Mouse (Mus musculus) kidney, postnatal 4 days (tissue): Measurements from ENCODE around the gene Etv5.
A peak's percentile ranks its signal among the peaks of the same experiment; 100 is the strongest.

Experiments used
- DNase-seq, 2 experiments: peaks; one replicate each; pipeline ENCODE4 v3.0.0; 2021; ENCODE audit warnings: mixed read lengths in 2 of 2

Gene Etv5

GRCm38 (mm10) chr16:22439499-22440177 lies at the start of gene Etv5:
Gene Etv5, minus strand, starts transcription at chr16:22439719.
- DNase-seq, result peak; percentile 98 to 99

GRCm38 (mm10) chr16:22483900-22484299 lies 44.4 kb upstream of the Etv5 start:
- no peak for DNase-seq

- DNase-seq, result no peak
Measured at GRCm38 (mm10) chr16:22479322-22479721, 39.8 kb upstream of the Etv5 start.

GRCm38 (mm10) chr16:22471728-22472127 lies 32.2 kb upstream of the Etv5 start:
- DNase-seq, result peak; percentile 38 to 63

DNA sequence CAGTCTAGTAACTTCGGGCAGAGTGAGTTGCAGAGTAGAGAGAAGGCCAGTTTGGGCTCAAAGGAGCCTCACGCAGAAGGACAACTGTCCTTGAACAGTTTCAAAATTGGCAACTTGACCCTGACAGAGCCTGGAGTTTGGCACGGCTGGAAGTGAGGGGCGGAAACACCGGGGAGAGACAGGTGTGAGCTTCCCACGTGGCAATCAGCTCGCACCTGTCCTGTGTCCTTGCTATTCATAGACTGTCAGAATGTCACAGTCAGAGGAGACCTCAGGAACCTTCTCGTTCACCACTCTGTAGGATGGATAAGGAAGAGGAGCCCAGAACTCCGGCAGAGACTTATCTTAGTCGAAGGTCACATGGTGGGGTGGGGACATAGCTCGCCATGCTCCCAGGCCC lies 29.9 kb upstream of the Etv5 start:
- no peak for DNase-seq

- no peak for DNase-seq
Measured at GRCm38 (mm10) chr16:22467111-22467510, 27.6 kb upstream of the Etv5 start.

DNA sequence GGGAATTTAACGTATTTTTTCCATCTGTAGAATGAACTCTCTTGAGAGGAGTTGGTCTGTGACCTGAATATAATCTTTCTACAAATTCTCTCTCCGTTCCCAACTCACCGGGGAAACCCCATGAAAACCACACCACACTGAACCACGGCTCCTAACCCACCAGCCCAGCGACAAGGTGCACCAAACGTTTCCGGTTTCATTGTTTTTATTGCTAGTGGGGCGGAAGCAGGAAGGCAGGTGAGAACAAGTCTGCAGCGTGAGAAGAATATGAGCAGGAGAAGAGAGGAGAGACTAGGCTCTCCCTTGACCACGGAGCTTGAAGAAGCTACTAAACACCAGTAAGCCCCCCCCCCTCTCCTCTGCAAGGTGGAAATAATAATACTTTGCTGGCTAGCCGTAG lies 26.9 kb upstream of the Etv5 start:
- DNase-seq, result no peak

GRCm38 (mm10) chr16:22462220-22462619 lies 22.7 kb upstream of the Etv5 start:
- no peak for DNase-seq

DNA sequence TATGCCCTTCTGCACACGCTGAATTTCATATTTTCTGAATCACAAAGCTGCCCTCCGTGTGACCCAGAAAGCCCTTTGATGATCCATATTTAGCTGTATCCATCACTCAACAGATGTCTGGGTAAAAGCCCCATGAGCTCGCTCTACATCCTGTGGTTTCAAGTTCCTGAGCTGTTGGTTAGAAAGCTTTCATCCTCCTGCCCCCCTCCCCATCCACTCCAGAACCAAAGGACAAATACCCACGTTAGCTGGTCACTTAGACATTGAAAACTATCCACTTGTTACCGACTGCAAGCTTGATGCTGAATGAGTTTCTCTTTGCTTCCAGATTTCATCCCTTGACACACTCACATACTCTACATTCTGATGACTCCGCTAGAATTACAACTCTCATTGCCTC lies 22.2 kb upstream of the Etv5 start:
- DNase-seq, result no peak

- DNase-seq, result no peak
Measured at GRCm38 (mm10) chr16:22460960-22461359, 21.4 kb upstream of the Etv5 start.

DNA sequence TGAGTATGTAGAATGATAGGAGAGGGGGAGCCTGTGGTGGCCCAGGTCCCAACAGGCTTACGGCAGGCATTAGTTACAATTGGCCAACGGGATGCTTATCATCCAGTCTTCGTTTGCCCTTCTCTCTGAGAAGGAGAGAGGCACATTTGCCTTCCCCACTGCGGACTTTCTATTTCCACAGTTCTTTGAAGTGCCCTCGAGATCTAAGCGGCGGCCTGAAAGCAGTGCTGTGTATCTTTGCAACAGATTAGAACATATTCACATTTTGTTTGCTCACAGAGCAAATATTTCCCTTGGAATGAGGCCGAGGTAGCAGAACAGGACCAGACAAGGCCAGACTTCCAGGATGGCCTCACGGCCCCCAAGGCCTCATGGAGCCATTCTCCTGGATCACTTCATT lies 12.6 kb upstream of the Etv5 start:
- no peak for DNase-seq

GRCm38 (mm10) chr16:22448093-22448492 lies 8.6 kb upstream of the Etv5 start:
- no peak for DNase-seq

GRCm38 (mm10) chr16:22444786-22445185 lies 5.3 kb upstream of the Etv5 start:
- no peak for DNase-seq

- no peak for DNase-seq
Measured at GRCm38 (mm10) chr16:22442202-22442601, 2.7 kb upstream of the Etv5 start.

DNA sequence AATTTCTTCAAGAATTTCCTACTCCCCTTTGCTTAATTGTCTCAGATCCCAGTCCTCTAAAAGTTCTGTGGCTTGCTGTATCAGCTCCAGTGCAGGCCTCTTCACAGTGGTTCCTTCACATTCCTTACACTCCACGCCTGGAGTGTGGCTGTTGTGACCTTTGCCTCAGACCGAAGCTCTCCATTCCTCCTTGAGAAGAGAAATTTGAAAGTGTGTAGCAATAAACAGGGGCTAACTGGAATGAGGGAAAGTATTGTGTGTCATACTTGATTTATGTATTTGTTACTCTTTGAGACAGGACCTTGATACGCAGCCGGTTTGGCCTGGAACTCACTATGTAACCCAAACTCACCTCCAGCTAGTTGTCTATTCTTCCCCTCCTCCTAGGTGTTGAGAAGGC lies 1.8 kb upstream of the Etv5 start:
- DNase-seq, result peak in 1 of 2 experiments; percentile 29

DNA sequence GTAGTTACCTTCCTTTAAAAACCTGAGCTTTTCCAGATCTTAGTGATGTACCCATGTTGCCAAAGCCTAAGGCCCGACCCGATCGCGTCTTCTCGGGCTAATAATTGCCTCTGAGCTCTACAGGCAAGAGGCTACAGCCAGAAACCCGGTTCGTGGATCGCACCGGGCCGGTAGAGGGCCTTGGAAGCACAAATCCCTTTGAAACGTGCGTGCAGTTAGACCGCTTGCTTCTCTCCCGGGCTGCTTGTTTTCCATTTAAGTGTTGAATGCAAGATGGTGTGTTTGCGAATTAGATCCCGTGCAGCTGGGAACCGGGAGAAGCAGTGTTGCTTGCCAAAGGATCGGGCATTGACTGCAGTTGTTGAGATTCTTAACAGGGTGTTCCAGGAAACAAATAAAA lies 750 bp upstream of the Etv5 start:
- peak; percentile 66 to 81 for DNase-seq

DNA sequence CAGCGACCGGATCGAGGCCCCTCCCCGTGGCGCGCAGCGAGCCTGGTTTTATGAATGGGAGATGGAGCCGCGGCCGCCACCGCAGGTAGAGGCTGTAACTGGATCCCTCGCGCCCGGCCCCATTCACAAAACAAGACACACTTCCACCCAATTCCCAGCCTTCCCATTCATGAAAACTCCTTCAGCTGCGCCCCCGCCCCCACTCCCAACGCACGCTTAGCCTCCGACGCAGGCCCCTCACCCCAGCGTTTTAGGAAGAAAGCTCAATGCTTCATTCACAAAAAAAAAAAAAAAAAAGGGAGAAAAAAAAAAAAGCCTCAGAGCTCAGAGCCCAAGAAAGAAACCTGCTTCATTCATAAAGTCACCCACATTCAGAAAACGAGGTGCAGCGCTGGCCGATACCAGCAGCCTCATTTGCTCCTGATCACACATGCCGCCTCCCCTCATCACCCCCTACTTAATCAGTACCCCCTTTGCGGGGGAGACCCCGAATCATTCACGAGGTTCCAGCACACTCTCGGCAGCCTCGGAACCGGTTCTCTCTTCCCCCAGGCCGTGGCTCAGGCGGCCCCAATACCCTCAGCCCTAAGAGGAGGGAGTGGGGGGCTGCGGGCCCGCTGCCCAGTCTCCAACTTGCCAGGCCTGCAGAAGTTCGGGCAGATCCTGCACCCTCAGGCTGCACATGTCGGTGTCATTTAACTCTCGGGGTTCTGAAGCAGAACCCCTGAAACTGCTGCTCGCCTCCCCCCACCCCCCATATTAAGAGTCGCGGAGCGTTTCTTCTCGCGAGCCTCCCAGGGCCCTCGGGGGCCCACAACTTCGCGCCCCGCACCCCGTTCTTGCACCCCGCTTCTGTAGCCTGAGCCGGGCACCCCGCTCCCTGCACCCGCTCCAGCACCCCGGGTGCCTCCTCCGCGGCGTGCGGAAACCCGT lies 812 bp downstream of the Etv5 start:
- DNase-seq, result peak; percentile 88 to 92

DNA sequence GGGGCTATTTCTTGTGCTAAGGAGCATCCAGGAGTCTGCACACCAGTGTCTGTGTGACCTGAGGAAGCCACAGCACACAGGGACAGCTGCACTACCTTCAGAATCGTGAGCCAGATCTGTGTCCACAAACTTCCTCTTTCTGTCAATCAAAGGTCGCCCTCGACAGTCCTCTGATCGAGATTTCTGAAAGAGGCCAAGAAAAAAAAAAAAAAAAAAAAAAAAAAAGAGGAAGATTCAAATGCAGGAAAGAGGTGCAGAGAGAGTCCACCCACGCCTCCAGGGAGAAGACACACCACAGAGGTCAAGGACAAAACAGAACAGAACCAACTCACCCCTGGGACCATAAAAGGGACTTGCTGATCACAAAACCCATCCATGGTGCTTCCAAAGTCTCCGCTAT lies 3.4 kb downstream of the Etv5 start:
- DNase-seq, result no peak

DNA sequence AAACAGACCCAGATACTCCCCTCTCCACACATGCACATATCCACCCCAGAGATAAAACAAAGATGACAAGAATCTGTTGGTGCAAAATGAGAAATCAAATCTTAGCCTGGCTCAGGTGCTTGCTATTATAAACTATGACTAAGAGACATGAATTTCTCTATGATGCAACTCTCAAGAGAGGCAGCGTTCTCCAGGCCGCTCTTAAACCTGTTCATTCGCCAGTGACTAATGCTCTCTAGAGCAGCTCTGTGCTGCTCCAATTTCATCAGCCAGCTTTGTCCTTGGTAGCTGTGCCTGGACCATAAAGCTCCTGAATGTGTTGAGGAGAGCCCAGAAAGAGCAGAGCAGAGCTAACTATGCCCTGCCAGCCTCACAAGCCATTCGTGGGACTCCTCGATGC lies 5.0 kb downstream of the Etv5 start:
- no peak for DNase-seq

- peak in 1 of 2 experiments; percentile 14 for DNase-seq
Measured at GRCm38 (mm10) chr16:22433944-22434343, 5.6 kb downstream of the Etv5 start.

GRCm38 (mm10) chr16:22431773-22432172 lies 7.7 kb downstream of the Etv5 start:
- DNase-seq, result no peak

- no peak for DNase-seq
Measured at GRCm38 (mm10) chr16:22431335-22431734, 8.2 kb downstream of the Etv5 start.

GRCm38 (mm10) chr16:22430211-22430951 lies 9.1 kb downstream of the Etv5 start:
- peak; percentile 40 to 48 for DNase-seq
